Mouse (Mus musculus) adrenal gland, adult 8-10 months (tissue): ENCODE results near the gene Rhobtb3. TPM values are rescaled to one million over a fixed set of nuclear protein-coding genes. Genes with fewer than 3 reads are reported as not detected.

Source experiments
- total RNA-seq, 4 experiments: library from RNA; stranded (reverse); gene quantifications; 2 replicates each; pipeline ENCODE4 v1.2.4; 2022

Gene Rhobtb3
- total RNA-seq, 4 experiments from 2014 or later: 5.7 to 13.8 (median 8.9) TPM

Other genes with a start within 250 kb of the Rhobtb3 start
- 10 to 100 TPM; 37.3 to 67.7 (median 50.4) TPM for gene Ell2, start 237.2 kb downstream of the Rhobtb3 start, total RNA-seq
- gene Glrx, start 104.1 kb downstream of the Rhobtb3 start, total RNA-seq: 10 to 100 TPM; 21.6 to 27.4 (median 24.4) TPM
- gene Spata9, start 23.2 kb upstream of the Rhobtb3 start, total RNA-seq: under 1 TPM in 1 of 4 experiments, not detected in 3; 0.74 TPM
- 10 to 100 TPM; 20.2 to 29.9 (median 20.9) TPM for gene Rfesd, start 74.8 kb upstream of the Rhobtb3 start, total RNA-seq
- gene Gpr150, start 113.1 kb upstream of the Rhobtb3 start, total RNA-seq: under 1 TPM in 1 of 4 experiments, not detected in 3; 0.13 TPM
- gene Arsk, start 154.7 kb upstream of the Rhobtb3 start, total RNA-seq: 10 to 100 TPM in 3 of 4 experiments, 1 to 10 TPM in 1; 9.4 to 17.4 (median 12.3) TPM
- gene Ttc37, start 154.8 kb upstream of the Rhobtb3 start, total RNA-seq: 10 to 100 TPM; 26.6 to 31.6 (median 30.5) TPM